Mouse (Mus musculus): ENCODE results near the gene Defa25.
"Not testable (repeated sequence)": the region's sequence is repeated elsewhere in the genome, so short reads cannot be mapped to it uniquely, and the experiment has no call there.

The Defa25 gene

DNA sequence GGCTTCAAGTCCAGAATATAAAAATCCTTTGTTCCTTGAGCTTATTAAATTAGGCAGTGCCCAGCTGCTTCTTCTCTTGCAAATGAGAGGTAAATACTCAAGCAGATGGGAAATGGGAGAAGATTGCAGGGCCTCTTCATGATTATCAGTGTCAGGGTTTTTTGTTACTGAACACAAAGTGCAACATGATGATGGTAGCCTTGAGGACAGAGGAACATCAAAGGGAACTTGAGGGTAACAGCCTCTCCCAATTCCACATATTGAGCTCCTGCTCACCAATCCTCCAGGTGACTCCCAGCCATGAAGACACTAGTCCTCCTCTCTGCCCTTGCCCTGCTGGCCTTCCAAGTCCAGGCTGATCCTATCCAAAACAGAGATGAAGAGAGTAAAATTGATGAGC is at the start of gene Defa25:
Gene Defa25, plus strand, starts transcription at position 301 of the 400 bp plus-strand sequence.
- not testable (repeated sequence) for DNase-seq

DNA sequence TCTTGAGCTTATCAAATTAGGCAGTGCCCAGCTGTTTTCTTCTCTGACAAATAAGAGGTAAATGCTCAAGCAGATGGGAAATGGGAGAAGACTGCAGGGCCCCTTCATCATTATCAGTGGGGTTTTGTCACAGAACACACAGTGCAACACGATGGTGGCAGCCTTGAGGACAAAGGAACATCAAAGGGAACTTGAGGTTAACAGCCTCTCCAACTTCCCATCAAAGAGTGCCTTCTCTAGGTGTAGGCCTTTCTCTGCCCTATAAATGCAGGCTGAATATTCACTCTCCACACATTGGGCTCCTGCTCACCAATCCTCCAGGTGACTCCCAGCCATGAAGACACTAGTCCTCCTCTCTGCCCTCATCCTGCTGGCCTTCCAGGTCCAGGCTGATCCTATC is 29.5 kb upstream of the Defa25 start, which contains the start of gene Defa23:
Gene Defa23, plus strand, starts transcription at position 301 of the 400 bp plus-strand sequence.
- DNase-seq = not testable (repeated sequence)

DNA sequence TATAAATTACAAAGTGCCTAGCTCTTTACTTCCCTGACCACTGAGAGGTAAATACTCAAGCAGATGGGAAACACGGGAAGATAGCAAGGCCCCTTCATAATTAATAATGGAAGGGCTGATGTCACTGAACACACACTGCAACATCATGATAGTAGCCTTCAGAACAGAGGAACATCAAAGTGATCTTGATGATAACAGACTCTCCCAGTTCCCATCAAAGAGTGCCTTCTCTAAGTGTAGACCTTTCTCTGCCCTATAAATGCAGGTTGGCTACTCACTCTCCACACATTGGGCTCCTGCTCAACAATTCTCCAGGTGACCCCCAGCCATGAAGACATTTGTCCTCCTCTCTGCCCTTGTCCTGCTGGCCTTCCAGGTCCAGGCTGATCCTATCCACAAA is 19.5 kb upstream of the Defa25 start, which contains the start of gene Defa35:
Gene Defa35, plus strand, starts transcription at position 301 of the 400 bp plus-strand sequence.
- DNase-seq = not testable (repeated sequence)

DNA sequence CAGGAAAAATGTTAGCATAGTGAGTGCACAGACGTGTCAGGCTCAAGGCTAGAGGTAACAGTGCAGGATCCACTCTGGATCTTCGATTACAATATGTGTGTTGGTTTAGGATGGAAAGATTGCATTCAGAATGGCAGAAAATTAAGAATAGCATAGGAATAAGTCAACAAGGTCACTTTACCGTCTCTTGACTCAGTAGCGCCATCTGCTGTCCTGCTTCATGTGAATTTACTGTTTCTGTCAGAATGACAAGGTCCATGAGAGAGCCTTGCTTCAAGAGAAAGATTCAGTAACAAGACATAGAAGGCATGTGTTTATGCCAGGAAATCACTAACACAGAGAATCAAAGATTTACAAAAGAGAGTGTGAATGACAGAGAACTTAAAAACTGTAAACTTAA is 8.9 kb downstream of the Defa25 start:
- no peak for DNase-seq

DNA sequence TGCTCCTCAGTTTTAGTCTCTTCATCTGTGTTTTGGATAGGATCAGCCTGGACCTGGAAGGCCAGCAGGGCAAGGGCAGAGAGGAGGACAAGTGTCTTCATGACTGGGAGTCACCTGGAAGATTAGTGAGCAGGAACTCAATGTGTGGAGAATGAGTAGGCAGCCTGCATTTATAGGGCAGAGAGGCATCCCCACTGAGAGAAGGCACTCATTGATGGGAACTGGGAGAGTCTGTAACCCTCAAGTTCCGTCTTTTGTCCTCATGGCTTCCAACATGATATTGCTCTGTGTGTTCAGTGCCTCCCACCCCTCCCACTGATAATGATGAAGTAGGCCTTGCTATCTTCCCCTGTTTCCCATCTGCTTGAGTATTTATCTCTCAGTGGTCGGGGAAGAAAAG is 11.7 kb downstream of the Defa25 start, which contains the start of gene Gm14851:
Gene Gm14851, minus strand, starts transcription at position 101 of the 400 bp plus-strand sequence.
- DNase-seq = not testable (repeated sequence)

DNA sequence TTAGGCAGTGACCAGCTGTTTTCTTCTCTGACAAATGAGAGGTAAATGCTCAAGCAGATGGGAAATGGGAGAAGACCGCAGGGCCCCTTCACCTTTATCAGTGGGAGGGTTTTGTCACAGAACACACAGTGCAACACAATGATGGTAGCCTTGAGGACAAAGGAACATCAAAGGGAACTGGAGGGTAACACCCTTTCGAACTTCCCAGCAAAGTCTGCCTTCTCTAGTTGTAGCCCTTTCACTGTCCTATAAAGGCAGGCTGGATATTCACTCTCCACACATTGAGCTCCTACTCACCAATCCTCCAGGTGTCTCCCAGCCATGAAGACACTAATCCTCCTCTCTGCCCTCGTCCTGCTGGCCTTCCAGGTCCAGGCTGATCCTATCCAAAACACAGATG is 50.1 kb downstream of the Defa25 start, which contains the start of gene Defa30:
Gene Defa30, plus strand, starts transcription at position 301 of the 400 bp plus-strand sequence.
- not testable (repeated sequence) for DNase-seq

All from B cell, adult 2 months (primary cell).